Mouse (Mus musculus) megakaryocyte, embryonic 14.5 days (primary cell): ENCODE data around the gene Fxr2.

ENCODE experiments used
- FLI1 ChIP-seq: IDR thresholded peaks from 2 replicates; pipeline ENCODE4 v1.6.1; 2012; ENCODE audit warnings: low read length, inconsistent platforms, mixed read lengths
- GATA1 ChIP-seq: IDR thresholded peaks from 3 replicates; pipeline ENCODE4 v1.6.1; 2012; ENCODE audit warnings: mixed read lengths, low read length, inconsistent platforms, borderline replicate concordance

GRCm38 (mm10) chr11:69666665-69667005 lies 33.8 kb downstream of the Fxr2 start:
- TF ChIP-seq GATA1, result no peak
- TF ChIP-seq FLI1, result no peak
